Mouse (Mus musculus) monocyte, adult 2 months (primary cell): ENCODE measurements around the gene Qpctl.

Experiments
- DNase-seq, 2 experiments: peaks; one replicate each; pipeline ENCODE4 v3.0.0; 2022; ENCODE audit warnings: low spot score in 2 of 2, low read depth in 1 of 2

The Qpctl gene

GRCm38 (mm10) chr7:19121686-19122085 is 27.4 kb downstream of the Qpctl start:
- no peak for DNase-seq

GRCm38 (mm10) chr7:19119631-19120429 is 29.3 kb downstream of the Qpctl start, which contains the start of gene Fbxo46:
TSS of gene Fbxo46 (plus strand) at chr7:19119859.
- peak; percentile 88 to 91 for DNase-seq

- no peak for DNase-seq
Measured at GRCm38 (mm10) chr7:19119083-19119482, 30.0 kb downstream of the Qpctl start.

GRCm38 (mm10) chr7:19118028-19118771 is 30.9 kb downstream of the Qpctl start, which contains the start of gene Gm4969:
TSS of gene Gm4969 (minus strand) at chr7:19118368.
- no peak for DNase-seq

GRCm38 (mm10) chr7:19109565-19109964 is 39.5 kb downstream of the Qpctl start:
- no peak for DNase-seq

- DNase-seq = no peak
Measured at GRCm38 (mm10) chr7:19107436-19107835, 41.7 kb downstream of the Qpctl start.

- no peak for DNase-seq
Measured at GRCm38 (mm10) chr7:19104486-19104885, 44.6 kb downstream of the Qpctl start.

- no peak for DNase-seq
Measured at GRCm38 (mm10) chr7:19103741-19104140, 45.4 kb downstream of the Qpctl start.

GRCm38 (mm10) chr7:19100290-19100689 is 48.8 kb downstream of the Qpctl start:
- no peak for DNase-seq

GRCm38 (mm10) chr7:19098811-19099210 is 50.3 kb downstream of the Qpctl start:
- no peak for DNase-seq

GRCm38 (mm10) chr7:19097863-19098262 is 51.2 kb downstream of the Qpctl start:
- DNase-seq = no peak

- no peak for DNase-seq
Measured at GRCm38 (mm10) chr7:19097217-19097616, 51.9 kb downstream of the Qpctl start.

GRCm38 (mm10) chr7:19096421-19096976 is 52.6 kb downstream of the Qpctl start:
- DNase-seq = no peak

GRCm38 (mm10) chr7:19095751-19096110 is 53.4 kb downstream of the Qpctl start:
- no peak for DNase-seq

- DNase-seq = no peak
Measured at GRCm38 (mm10) chr7:19094826-19095750, 54.0 kb downstream of the Qpctl start.

- no peak for DNase-seq
Measured at GRCm38 (mm10) chr7:19094471-19094825, 54.6 kb downstream of the Qpctl start, which contains the start of gene Six5. TSS of gene Six5 (plus strand) at chr7:19094594.

GRCm38 (mm10) chr7:19093537-19094385 is 55.3 kb downstream of the Qpctl start:
- DNase-seq = peak in 1 of 2 experiments; percentile 50

- peak in 1 of 2 experiments; percentile 69 for DNase-seq
Measured at GRCm38 (mm10) chr7:19093174-19093521, 55.9 kb downstream of the Qpctl start.

- no peak for DNase-seq
Measured at GRCm38 (mm10) chr7:19092381-19093173, 56.5 kb downstream of the Qpctl start.
